Mouse (Mus musculus) intestine, embryonic 15.5 days (tissue): ENCODE results near the gene Pxdn. TPM values are rescaled to one million over a fixed set of nuclear protein-coding genes. Genes with fewer than 3 reads are reported as not detected.

Experiments used
- ATAC-seq: fragments of 200-750 bp; cut with Nextera tagmentation; 2 replicates; pipeline ENCODE4 v1.8.0; 2017; ENCODE audit warnings: moderate TSS enrichment, moderate library complexity
- H3K27ac ChIP-seq: fragments of 300-500 bp; sonication (generic); 2 replicates; pipeline ENCODE4 v1.5.1; 2015; ENCODE audit warnings: mild to moderate bottlenecking, inconsistent platforms
- H3K27me3 ChIP-seq: fragments of 300-500 bp; sonication (generic); replicated peaks from 2 replicates; pipeline ENCODE4 v1.6.1; 2015; ENCODE audit warnings: inconsistent platforms
- H3K36me3 ChIP-seq: fragments of 300-500 bp; sonication (generic); 2 replicates; pipeline ENCODE4 v1.6.1; 2015; ENCODE audit warnings: inconsistent platforms
- H3K4me1 ChIP-seq: fragments of 300-500 bp; sonication (generic); replicated peaks from 2 replicates; pipeline ENCODE4 v1.6.1; 2015; ENCODE audit warnings: inconsistent platforms
- H3K4me2 ChIP-seq: fragments of 300-500 bp; sonication (generic); replicated peaks from 2 replicates; pipeline ENCODE4 v1.6.1; 2015; ENCODE audit warnings: mild to moderate bottlenecking, inconsistent platforms
- H3K4me3 ChIP-seq: fragments of 300-500 bp; sonication (generic); replicated peaks from 2 replicates; pipeline ENCODE4 v1.5.1; 2015; ENCODE audit warnings: inconsistent platforms
- H3K9ac ChIP-seq: fragments of 300-500 bp; sonication (generic); 2 replicates; pipeline ENCODE4 v1.6.1; 2015; ENCODE audit warnings: inconsistent platforms
- H3K9me3 ChIP-seq: fragments of 300-500 bp; sonication (generic); 2 replicates; pipeline ENCODE4 v1.6.1; 2016; ENCODE audit warnings: inconsistent platforms
- WGBS: fragments of 180-500 bp; shearing (Covaris S2); methylation state at CpG from one replicate; pipeline ENCODE4 v1.1.7; 2015; 5-methylcytosine and 5-hydroxymethylcytosine counted together
- polyA plus RNA-seq: library from polyadenylated mRNA; unstranded; fragments of >200 nt; fragmentation: Nextera tagmentation; extraction: Ambion mirVana; gene quantifications from 2 replicates; pipeline ENCODE4 v1.2.1, GENCODE M21; 2015

The Pxdn gene
- polyA plus RNA-seq, 1 experiment from 2014 or later, result 66.4 TPM

DNA sequence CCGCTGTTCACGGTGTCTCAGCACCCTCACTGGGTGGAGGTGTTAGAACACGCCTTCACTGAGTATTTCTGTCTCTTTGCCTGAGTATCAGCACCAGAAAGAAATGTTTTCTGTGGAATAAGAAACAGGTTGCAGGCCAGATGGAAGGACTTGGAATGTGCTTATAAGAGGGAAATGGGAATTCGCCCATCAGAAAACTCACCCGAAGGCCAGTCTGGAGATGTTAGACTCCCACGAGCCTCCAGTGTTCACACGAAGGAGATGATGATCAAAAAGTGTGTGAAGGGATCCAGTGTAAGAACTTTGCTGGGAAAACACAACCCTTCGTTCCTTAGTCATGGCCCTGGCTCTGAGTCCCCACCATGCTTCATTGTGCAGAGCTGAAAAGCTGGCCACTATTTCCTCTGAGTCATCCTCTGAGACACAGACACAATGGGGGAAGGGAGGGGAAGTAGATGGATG lies 3.3 kb upstream of the Pxdn start:
- Histone ChIP-seq H3K4me1 (peaks cover 9% of the 10 kb centered on the region), H3K9me3 (no peaks in the 10 kb centered on the region), H3K4me3 (no peak overlapping the region), H3K36me3 (no peaks in the 10 kb centered on the region), H3K9ac (no peak overlapping the region), H3K27ac (no peak overlapping the region), H3K4me2 (no peak overlapping the region), H3K27me3 (no peaks in the 10 kb centered on the region)
- ATAC-seq, result no peak
- WGBS, result 76% methylated on average over 8 of the region's 8 CpGs

GRCm38 (mm10) chr12:29937851-29938375 lies 505 bp downstream of the Pxdn start:
- Histone ChIP-seq H3K4me3 (peak overlapping the region; percentile 83), H3K36me3 (no peaks in the 10 kb centered on the region), H3K9me3 (no peaks in the 10 kb centered on the region), H3K9ac (peak overlapping the region; percentile 90), H3K4me2 (peak overlapping the region; percentile 76), H3K4me1 (peaks cover 19% of the 10 kb centered on the region), H3K27ac (peak overlapping the region; percentile 93), H3K27me3 (no peaks in the 10 kb centered on the region)
- peak; percentile 89 for ATAC-seq
- under 1% methylated on average over 34 of the region's 49 CpGs for WGBS

DNA sequence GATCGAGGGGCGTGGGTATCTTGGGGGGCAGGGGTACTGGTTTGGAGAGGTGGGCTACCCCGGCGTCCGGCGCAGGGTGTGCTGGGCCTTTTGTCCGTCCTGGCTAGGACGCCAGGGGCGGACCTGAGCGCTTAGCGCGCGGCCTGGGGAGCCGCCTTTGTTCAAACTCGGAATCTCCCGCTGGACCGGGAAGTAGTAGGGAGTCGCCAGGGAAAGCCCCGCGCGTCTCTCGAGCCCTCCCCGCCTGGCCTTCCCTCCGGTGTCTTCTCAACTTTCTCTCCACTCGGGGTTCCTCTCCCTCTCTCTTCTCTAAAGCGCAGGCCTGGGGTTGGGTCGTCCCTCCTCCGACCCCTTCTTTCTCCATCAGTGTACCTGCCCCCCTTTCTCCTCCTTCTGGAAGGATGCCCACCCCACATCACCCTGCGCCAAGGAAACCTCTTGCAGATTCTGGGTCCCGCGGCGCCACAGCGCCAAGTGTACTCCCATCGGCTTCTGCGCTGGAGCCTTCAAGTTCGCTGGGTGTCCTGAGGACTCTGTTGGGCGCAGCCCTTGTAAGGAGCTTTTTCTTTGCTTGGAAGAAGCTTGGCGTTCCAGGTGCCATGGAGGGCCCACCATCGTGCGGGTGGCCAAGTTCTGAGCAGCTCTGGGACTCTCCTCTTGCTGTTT lies 1.1 kb downstream of the Pxdn start:
- peak overlapping the region; percentile 90 for H3K9ac ChIP-seq
- peak; percentile 90 for ATAC-seq
- H3K4me1 ChIP-seq, result peaks cover 19% of the 10 kb centered on the region
- H3K4me3 ChIP-seq, result peak overlapping the region; percentile 83
- H3K9me3 ChIP-seq, result no peaks in the 10 kb centered on the region
- H3K27ac ChIP-seq, result peak overlapping the region; percentile 93
- no peaks in the 10 kb centered on the region for H3K36me3 ChIP-seq
- H3K4me2 ChIP-seq, result peak overlapping the region; percentile 76
- WGBS, result under 1% methylated on average over 36 of the region's 40 CpGs
- H3K27me3 ChIP-seq, result no peaks in the 10 kb centered on the region

DNA sequence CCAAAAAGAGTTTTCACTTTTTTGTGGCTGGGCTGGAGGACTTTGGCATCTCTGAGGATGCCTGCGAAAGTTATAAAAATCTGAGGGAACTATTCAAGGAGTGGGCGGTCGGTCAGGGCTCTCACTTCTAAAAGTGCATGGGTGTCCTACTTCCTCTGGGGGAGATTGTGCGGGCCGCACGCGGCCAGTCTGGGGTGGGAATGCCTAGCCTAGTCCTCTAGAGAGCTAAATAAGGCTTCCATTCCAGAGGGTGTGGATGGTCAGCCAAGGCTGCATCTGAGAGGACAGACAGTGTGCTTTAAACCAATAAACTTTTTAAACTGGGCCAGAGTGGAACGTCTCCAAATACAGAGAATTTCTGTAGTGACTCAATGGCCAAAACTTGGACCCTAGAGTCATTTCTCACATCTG lies 1.9 kb downstream of the Pxdn start:
- 9% methylated on average over 8 of the region's 8 CpGs for WGBS
- H3K9ac ChIP-seq, result peak overlapping the region; percentile 90
- H3K36me3 ChIP-seq, result no peaks in the 10 kb centered on the region
- H3K27ac ChIP-seq, result peak overlapping the region; percentile 93
- H3K4me1 ChIP-seq, result peaks cover 19% of the 10 kb centered on the region
- peak overlapping the region; percentile 83 for H3K4me3 ChIP-seq
- H3K27me3 ChIP-seq, result no peaks in the 10 kb centered on the region
- no peaks in the 10 kb centered on the region for H3K9me3 ChIP-seq
- H3K4me2 ChIP-seq, result peak overlapping the region; percentile 76
- ATAC-seq, result no peak

- 75% methylated on average over 2 of the region's 2 CpGs for WGBS
- Histone ChIP-seq H3K36me3 (no peaks in the 10 kb centered on the region), H3K4me2 (no peak overlapping the region), H3K4me3 (no peak overlapping the region), H3K4me1 (peaks cover 14% of the 10 kb centered on the region), H3K27me3 (no peaks in the 10 kb centered on the region), H3K27ac (no peak overlapping the region), H3K9me3 (no peaks in the 10 kb centered on the region), H3K9ac (no peak overlapping the region)
- ATAC-seq, result no peak
Observed at GRCm38 (mm10) chr12:29942435-29942834, 5.0 kb downstream of the Pxdn start.

GRCm38 (mm10) chr12:29944650-29945049 lies 7.2 kb downstream of the Pxdn start:
- Histone ChIP-seq H3K27ac (no peak overlapping the region), H3K9ac (no peak overlapping the region), H3K9me3 (no peaks in the 10 kb centered on the region), H3K4me2 (no peak overlapping the region), H3K4me1 (peaks cover 9% of the 10 kb centered on the region), H3K36me3 (no peaks in the 10 kb centered on the region), H3K4me3 (no peak overlapping the region), H3K27me3 (no peaks in the 10 kb centered on the region)
- ATAC-seq, result no peak
- WGBS, result 91% methylated on average over 3 of the region's 3 CpGs

DNA sequence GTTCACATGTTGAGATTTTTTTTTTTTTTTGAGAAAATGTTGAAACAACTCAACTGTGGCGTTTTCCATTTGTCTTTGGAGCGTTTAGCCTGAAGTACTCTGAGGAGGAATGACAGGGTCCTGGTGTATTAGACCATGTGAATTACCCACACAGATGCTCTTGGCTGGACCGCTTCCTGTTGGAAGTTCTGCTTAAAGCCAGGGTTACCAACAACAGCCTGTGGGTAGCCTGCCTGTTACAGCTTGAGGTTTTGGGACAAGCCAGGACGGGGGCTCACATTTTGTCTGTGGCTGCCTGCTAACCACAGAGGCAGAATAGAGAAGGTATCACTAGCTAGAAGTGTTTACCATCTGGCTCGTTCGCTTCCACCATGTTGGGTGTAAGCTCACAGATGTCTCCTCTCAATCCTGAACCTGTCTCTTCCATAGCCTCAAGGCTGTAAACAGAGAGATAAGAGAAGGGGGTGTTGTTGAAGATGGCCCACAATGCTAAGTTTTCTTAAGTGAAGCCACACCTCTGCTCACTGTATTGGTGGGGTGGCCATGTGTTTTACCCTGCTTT lies 7.9 kb downstream of the Pxdn start:
- Histone ChIP-seq H3K27ac (no peak overlapping the region), H3K4me2 (no peak overlapping the region)

DNA sequence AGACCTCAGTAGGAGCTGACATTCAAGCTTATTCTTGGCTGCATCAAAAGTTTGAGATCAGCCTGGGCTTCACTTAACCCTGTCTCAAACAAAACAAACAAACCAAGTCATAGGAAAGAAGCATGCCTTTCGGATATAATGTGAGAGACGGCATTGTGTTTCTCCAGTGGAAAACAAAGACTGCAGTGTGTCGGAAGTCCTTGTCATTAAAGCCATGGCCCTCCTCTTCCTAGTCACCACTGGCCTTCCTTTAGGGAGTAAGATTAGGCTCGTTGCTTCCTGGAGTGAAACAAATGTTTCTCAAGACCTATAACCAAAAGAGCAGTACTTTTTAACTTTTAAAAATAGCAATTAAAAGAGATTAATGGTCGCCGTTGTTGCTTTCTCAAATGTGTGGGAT lies 13.6 kb downstream of the Pxdn start:
- H3K9me3 ChIP-seq, result no peaks in the 10 kb centered on the region
- 64% methylated on average over 6 of the region's 6 CpGs for WGBS
- no peak overlapping the region for H3K9ac ChIP-seq
- H3K4me1 ChIP-seq, result peaks cover 14% of the 10 kb centered on the region
- no peaks in the 10 kb centered on the region for H3K36me3 ChIP-seq
- H3K27ac ChIP-seq, result no peak overlapping the region
- H3K4me2 ChIP-seq, result no peak overlapping the region
- H3K27me3 ChIP-seq, result no peaks in the 10 kb centered on the region
- H3K4me3 ChIP-seq, result no peak overlapping the region
- ATAC-seq, result no peak

More for the DNA sequence above, 7.9 kb downstream of the Pxdn start:
- Histone ChIP-seq H3K9me3 (no peaks in the 10 kb centered on the region), H3K4me1 (peaks cover 5% of the 10 kb centered on the region), H3K27me3 (no peaks in the 10 kb centered on the region), H3K9ac (no peak overlapping the region), H3K4me3 (no peak overlapping the region), H3K36me3 (no peaks in the 10 kb centered on the region)
- no peak for ATAC-seq
- WGBS, result 61% methylated on average over 6 of the region's 6 CpGs

DNA sequence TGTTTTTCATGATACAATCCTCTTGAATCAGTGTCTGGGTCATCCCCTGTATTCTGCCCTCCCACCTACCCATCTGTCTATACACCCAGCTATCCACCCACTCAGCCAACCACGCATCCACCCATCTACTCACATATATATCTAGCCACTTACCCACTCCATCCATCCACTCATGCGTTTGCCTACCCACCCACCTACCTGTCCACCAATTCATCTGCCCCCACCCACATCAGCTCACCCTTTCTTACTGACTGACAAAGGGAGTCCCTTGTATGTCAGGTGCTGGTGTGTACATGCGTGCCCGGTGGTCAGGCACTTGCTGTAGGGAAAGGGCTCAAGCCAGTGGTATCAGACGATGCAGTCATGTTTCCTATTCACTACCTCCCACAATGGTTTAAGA lies 14.1 kb downstream of the Pxdn start:
- H3K4me3 ChIP-seq, result no peak overlapping the region
- H3K36me3 ChIP-seq, result no peaks in the 10 kb centered on the region
- H3K4me1 ChIP-seq, result peaks cover 14% of the 10 kb centered on the region
- ATAC-seq, result no peak
- H3K27me3 ChIP-seq, result no peaks in the 10 kb centered on the region
- no peaks in the 10 kb centered on the region for H3K9me3 ChIP-seq
- WGBS, result 82% methylated on average over 5 of the region's 5 CpGs
- H3K9ac ChIP-seq, result no peak overlapping the region
- 0 out of 2 replicates have a peak overlapping the region, but pooled peaks have one; percentile 28 for H3K27ac ChIP-seq
- no peak overlapping the region for H3K4me2 ChIP-seq

- WGBS, result 49% methylated on average over 6 of the region's 6 CpGs
- Histone ChIP-seq H3K36me3 (no peaks in the 10 kb centered on the region), H3K4me1 (peaks cover 14% of the 10 kb centered on the region), H3K9me3 (no peaks in the 10 kb centered on the region), H3K4me3 (no peak overlapping the region), H3K4me2 (no peak overlapping the region), H3K27me3 (no peaks in the 10 kb centered on the region), H3K27ac (peak overlapping the region; percentile 28; the same call in 1 of the 2 replicates), H3K9ac (no peak overlapping the region)
- ATAC-seq, result no peak
Observed at GRCm38 (mm10) chr12:29952102-29952501, 14.7 kb downstream of the Pxdn start.

DNA sequence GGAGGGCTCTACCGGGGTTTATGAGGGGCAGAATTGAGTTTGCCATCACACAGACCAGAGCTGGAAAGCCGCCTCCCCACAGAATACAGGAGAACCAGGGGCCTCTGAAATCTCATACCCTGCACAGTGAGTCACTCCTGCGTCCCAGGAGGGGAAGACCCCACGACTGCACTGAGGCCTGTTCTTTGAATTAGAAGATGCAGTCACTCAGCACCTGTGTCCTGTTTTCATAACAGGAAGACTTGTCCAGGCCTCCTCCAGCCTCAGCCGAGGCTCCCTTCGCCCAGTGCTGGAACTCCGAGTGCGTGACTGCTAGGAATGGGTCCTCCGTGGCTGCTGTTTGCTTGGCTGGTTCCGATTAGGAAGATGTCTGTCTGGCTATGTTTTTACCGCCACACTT lies 16.6 kb downstream of the Pxdn start:
- Histone ChIP-seq H3K4me3 (no peak overlapping the region), H3K9me3 (no peaks in the 10 kb centered on the region), H3K4me2 (no peak overlapping the region), H3K36me3 (no peaks in the 10 kb centered on the region), H3K27me3 (no peaks in the 10 kb centered on the region), H3K27ac (peak overlapping the region; percentile 27; the same call in 1 of the 2 replicates), H3K9ac (no peak overlapping the region), H3K4me1 (peaks cover 14% of the 10 kb centered on the region)
- WGBS, result 64% methylated on average over 11 of the region's 11 CpGs
- no peak for ATAC-seq

GRCm38 (mm10) chr12:29954464-29954863 lies 17.1 kb downstream of the Pxdn start:
- H3K27ac ChIP-seq, result peak overlapping the region; percentile 27; the same call in 1 of the 2 replicates
- peaks cover 14% of the 10 kb centered on the region for H3K4me1 ChIP-seq
- no peak for ATAC-seq

More at GRCm38 (mm10) chr12:29954464-29954863, 17.1 kb downstream of the Pxdn start:
- no peak overlapping the region for H3K9ac ChIP-seq
- WGBS, result 77% methylated on average over 3 of the region's 3 CpGs
- H3K9me3 ChIP-seq, result no peaks in the 10 kb centered on the region
- no peak overlapping the region for H3K4me2 ChIP-seq
- H3K4me3 ChIP-seq, result no peak overlapping the region
- no peaks in the 10 kb centered on the region for H3K27me3 ChIP-seq
- no peaks in the 10 kb centered on the region for H3K36me3 ChIP-seq
